9 mouse cellular contexts compared by ENCODE assay signal in genomic region chr4:117304239-117305025, GRCm38 (mm10). TPM values are rescaled to one million over a fixed set of nuclear protein-coding genes. Genes with fewer than 3 reads are reported as not detected.
DNase-seq lines count a peak whose midpoint lies in the region; ATAC-seq lines count a peak whose summit lies in the region.
"Had no signal": no experiment of that assay in that cellular context is flagged by ENCODE, and none has a peak within 500 bp of the region (broad histone marks: within the 10 kb centered on the region; RNA-seq: fewer than 3 reads in every experiment).

No protein-coding gene starts in this region.

- no peaks in the 10 kb centered on the region for H3K36me3 ChIP-seq in heart, embryonic 10.5 days
- H3K36me3 ChIP-seq in hindbrain, embryonic 14.5 days (replicated peaks; ENCODE audit: control insufficient read depth, insufficient read depth) = no peaks in the 10 kb centered on the region
- no peaks in the 10 kb centered on the region for H3K36me3 ChIP-seq in midbrain, embryonic 13.5 days

- H3K27me3 ChIP-seq in heart, embryonic 10.5 days (ENCODE audit: insufficient read depth, poor library complexity, severe bottlenecking) = peaks cover 89% of the 10 kb centered on the region
- H3K27me3 ChIP-seq in hindbrain, embryonic 14.5 days (ENCODE audit: control insufficient read depth, insufficient read depth, low read length) = peaks cover 51% of the 10 kb centered on the region
- peaks cover 76% of the 10 kb centered on the region for H3K27me3 ChIP-seq in midbrain, embryonic 13.5 days

- ATAC-seq in hindbrain, embryonic 14.5 days (ENCODE audit: low FRiP score) = no peak
- peak; percentile 37; the same call in 1 of the 2 replicates for ATAC-seq in midbrain, embryonic 13.5 days
- no peak for ATAC-seq in erythroid progenitor cell, adult 5-6 weeks (replicated peaks; ENCODE audit: low FRiP score, poor library complexity, severe bottlenecking)

- H3K9me3 ChIP-seq in heart, embryonic 10.5 days = no peaks in the 10 kb centered on the region
- no peaks in the 10 kb centered on the region for H3K9me3 ChIP-seq in hindbrain, embryonic 14.5 days (ENCODE audit: control insufficient read depth, low read length)
- H3K9me3 ChIP-seq in midbrain, embryonic 13.5 days = no peaks in the 10 kb centered on the region

- peak overlapping the region; percentile 52 for H3K9ac ChIP-seq in hindbrain, embryonic 14.5 days
- H3K9ac ChIP-seq in midbrain, embryonic 13.5 days (replicated peaks) = peak overlapping the region; percentile 63

- H3K4me2 ChIP-seq in hindbrain, embryonic 14.5 days (replicated peaks) = peak overlapping the region; percentile 66
- H3K4me2 ChIP-seq in midbrain, embryonic 13.5 days (replicated peaks) = peak overlapping the region; percentile 71

- DNase-seq in heart, embryonic 10.5 days (ENCODE audit: low spot score) = no peak
- no peak for DNase-seq in heart, postnatal 36 days
- DNase-seq in ZHBTc4 (ENCODE audit: low read depth, low spot score) = peak; percentile 34
- DNase-seq in hindbrain, embryonic 14.5 days (ENCODE audit: low spot score) = no peak
- no peak for DNase-seq in yolk sac, embryonic 10.5 days (ENCODE audit: low spot score)
- DNase-seq in spleen, postnatal 4 days (ENCODE audit: low spot score in 2 of 2) = no peak

- H3K4me1 ChIP-seq in heart, embryonic 10.5 days = peaks cover 39% of the 10 kb centered on the region
- H3K4me1 ChIP-seq in hindbrain, embryonic 14.5 days (replicated peaks; ENCODE audit: control insufficient read depth, insufficient read depth, low read length) = peaks cover 23% of the 10 kb centered on the region
- H3K4me1 ChIP-seq in midbrain, embryonic 13.5 days (replicated peaks) = peaks cover 35% of the 10 kb centered on the region

- WGBS in heart, embryonic 10.5 days = 1% methylated on average over 54 of the region's 54 CpGs
- WGBS in hindbrain, embryonic 14.5 days = 6% methylated on average over 53 of the region's 54 CpGs
- 3% methylated on average over 54 of the region's 54 CpGs for WGBS in midbrain, embryonic 13.5 days

- peak overlapping the region; percentile 87 for H3K27ac ChIP-seq in heart, embryonic 10.5 days
- no peak overlapping the region for H3K27ac ChIP-seq in hindbrain, embryonic 14.5 days
- H3K27ac ChIP-seq in midbrain, embryonic 13.5 days = no peak overlapping the region

- peak overlapping the region; percentile 68 for H3K4me3 ChIP-seq in heart, embryonic 10.5 days
- H3K4me3 ChIP-seq in hindbrain, embryonic 14.5 days (replicated peaks; ENCODE audit: low read length) = peak overlapping the region; percentile 33
- H3K4me3 ChIP-seq in midbrain, embryonic 13.5 days (replicated peaks) = peak overlapping the region; percentile 42

- intact Hi-C loops in heart, postnatal 36 days (cut with DNase I) = no loop called here

RNA-seq across cellular contexts. Expression of gene Armh1, which starts 52.5 kb away (rescaled TPM):
- 0.20 and 0.46 TPM in 2 replicates for polyA plus RNA-seq in heart, embryonic 10.5 days (2016; fragmentation: Nextera tagmentation; extraction: Ambion mirVana)
- not detected for total RNA-seq in heart, postnatal 36 days (2021)
- polyA plus RNA-seq in hindbrain, embryonic 14.5 days (2014; fragmentation: Nextera tagmentation; extraction: Ambion mirVana) = 1.2 and 1.3 TPM in 2 replicates
- 0.31 and 0.83 TPM in 2 replicates for polyA plus RNA-seq in midbrain, embryonic 13.5 days (2015; fragmentation: Nextera tagmentation; extraction: Ambion mirVana)
- total RNA-seq in erythroid progenitor cell, adult 5-6 weeks (2015; ENCODE audit: low replicate concordance) = not detected in 2 replicates
- total RNA-seq in erythroid progenitor cell, adult 5-6 weeks (2017; ENCODE audit: low replicate concordance) = not detected in 2 replicates
- total RNA-seq: MEL had no signal

RNA-seq across cellular contexts. Expression of gene Tmem53, which starts 52.7 kb away (rescaled TPM):
- 11.0 and 14.4 TPM in 2 replicates for polyA plus RNA-seq in heart, embryonic 10.5 days (2016; fragmentation: Nextera tagmentation; extraction: Ambion mirVana)
- total RNA-seq in heart, postnatal 36 days (2021) = 10 to 100 TPM; 26.5 to 28.5 TPM
- 10.0 and 11.6 TPM in 2 replicates for polyA plus RNA-seq in hindbrain, embryonic 14.5 days (2014; fragmentation: Nextera tagmentation; extraction: Ambion mirVana)
- 10.2 and 10.4 TPM in 2 replicates for polyA plus RNA-seq in midbrain, embryonic 13.5 days (2015; fragmentation: Nextera tagmentation; extraction: Ambion mirVana)
- 8.4 TPM in 1 of 2 replicates, not detected in the other for total RNA-seq in erythroid progenitor cell, adult 5-6 weeks (2015; ENCODE audit: low replicate concordance)
- 0.39 TPM in 1 of 2 replicates, not detected in the other for total RNA-seq in erythroid progenitor cell, adult 5-6 weeks (2017; ENCODE audit: low replicate concordance)
